Mouse (Mus musculus) MEL (cell line): ENCODE results near the gene Bloc1s5. TPM values are rescaled to one million over a fixed set of nuclear protein-coding genes. Genes with fewer than 3 reads are reported as not detected.

ENCODE experiments used
- DNase-seq: peaks from one replicate; pipeline ENCODE4 v3.0.0; 2011; ENCODE audit warnings: low read depth, low spot score
- H3K27ac ChIP-seq: 2 replicates; pipeline ENCODE4 v1.5.1; 2012; ENCODE audit warnings: low read depth, mild to moderate bottlenecking, control low read depth, low read length, moderate library complexity; ENCODE audit not compliant: control insufficient read depth
- H3K27me3 ChIP-seq, 2 experiments: fragments of 150-350 bp in 1 of 2; sonication (generic) in 1 of 2; 2 replicates each; pipeline ENCODE4 v1.6.1; 2012; ENCODE audit warnings: low read length in 2 of 2, mild to moderate bottlenecking in 2 of 2, improper control_type of control experiment in 1 of 2, moderate library complexity in 1 of 2; ENCODE audit not compliant: insufficient read depth in 2 of 2, control insufficient read depth in 1 of 2
- H3K36me3 ChIP-seq, 2 experiments: 2 replicates each; pipeline ENCODE4 v1.6.1; 2012 to 2014; ENCODE audit warnings: low read length in 2 of 2, improper control_type of control experiment in 1 of 2, inconsistent platforms in 1 of 2, mild to moderate bottlenecking in 1 of 2; ENCODE audit not compliant: insufficient read depth in 2 of 2, control insufficient read depth in 1 of 2
- H3K4me1 ChIP-seq, 2 experiments: fragments of 150-350 bp in 1 of 2; sonication (generic) in 1 of 2; 2 replicates each; pipeline ENCODE4 v1.6.1; 2012; ENCODE audit warnings: low read length in 2 of 2, improper control_type of control experiment in 1 of 2, mild to moderate bottlenecking in 1 of 2; ENCODE audit not compliant: insufficient read depth in 2 of 2, control insufficient read depth in 1 of 2
- H3K4me3 ChIP-seq, 2 experiments: fragments of 150-350 bp in 1 of 2; sonication (generic) in 1 of 2; 2 replicates each; pipeline ENCODE4 v1.5.1; 2012; ENCODE audit warnings: low read depth in 2 of 2, low read length in 2 of 2, mild to moderate bottlenecking in 2 of 2, moderate library complexity in 2 of 2, control low read depth in 1 of 2, improper control_type of control experiment in 1 of 2; ENCODE audit not compliant: control insufficient read depth in 1 of 2, insufficient read depth in 1 of 2
- H3K79me2 ChIP-seq: 2 replicates; pipeline ENCODE4 v1.6.1; 2012; ENCODE audit warnings: mild to moderate bottlenecking, low read length, moderate library complexity; ENCODE audit not compliant: control insufficient read depth, poor library complexity, insufficient read depth
- H3K9ac ChIP-seq: 2 replicates; pipeline ENCODE4 v1.6.1; 2012; ENCODE audit warnings: low read depth, mild to moderate bottlenecking, control low read depth, low read length, moderate library complexity; ENCODE audit not compliant: control insufficient read depth, poor library complexity, severe bottlenecking
- H3K9me3 ChIP-seq: fragments of 150-350 bp; sonication (generic); replicated peaks from 2 replicates; pipeline ENCODE4 v1.6.1; 2012; ENCODE audit warnings: mild to moderate bottlenecking, low read length, improper control_type of control experiment, moderate library complexity; ENCODE audit not compliant: insufficient read depth
- CHD1 ChIP-seq: IDR thresholded peaks from 2 replicates; pipeline ENCODE4 v1.6.1; 2012; ENCODE audit warnings: low read depth, mild to moderate bottlenecking, inconsistent platforms, low read length, improper control_type of control experiment
- CTCF ChIP-seq, 3 experiments: IDR thresholded peaks in 2 of 3; conservative IDR thresholded peaks in 1 of 3; 2 replicates each; pipeline ENCODE4 v1.5.1; 2011 to 2012; ENCODE audit warnings: low read length in 3 of 3, low read depth in 2 of 3, mild to moderate bottlenecking in 2 of 3, improper control_type of control experiment in 1 of 3, inconsistent platforms in 1 of 3, mixed read lengths in 1 of 3, moderate library complexity in 1 of 3; ENCODE audit not compliant: control insufficient read depth in 1 of 3, insufficient read depth in 1 of 3, poor library complexity in 1 of 3, severe bottlenecking in 1 of 3
- E2F4 ChIP-seq: IDR thresholded peaks from 2 replicates; pipeline ENCODE4 v1.6.1; 2011; ENCODE audit warnings: low read depth, low read length, improper control_type of control experiment, borderline replicate concordance
- ETS1 ChIP-seq: IDR thresholded peaks from 2 replicates; pipeline ENCODE4 v1.6.1; 2012; ENCODE audit warnings: low read depth, mild to moderate bottlenecking, inconsistent platforms, low read length, improper control_type of control experiment, moderate library complexity
- GABPA ChIP-seq: IDR thresholded peaks from 2 replicates; pipeline ENCODE4 v1.6.1; 2012; ENCODE audit warnings: low read depth, mild to moderate bottlenecking, inconsistent platforms, low read length, improper control_type of control experiment, moderate library complexity
- HCFC1 ChIP-seq: IDR thresholded peaks from 2 replicates; pipeline ENCODE4 v1.6.1; 2012; ENCODE audit warnings: low read depth, mild to moderate bottlenecking, inconsistent platforms, low read length, improper control_type of control experiment, moderate library complexity
- MAZ ChIP-seq: IDR thresholded peaks from 2 replicates; pipeline ENCODE4 v1.6.1; 2012; ENCODE audit warnings: low read depth, mild to moderate bottlenecking, inconsistent platforms, low read length, improper control_type of control experiment
- MXI1 ChIP-seq: IDR thresholded peaks from 2 replicates; pipeline ENCODE4 v1.6.1; 2011; ENCODE audit warnings: mild to moderate bottlenecking, low read depth, low read length, improper control_type of control experiment
- MYB ChIP-seq: IDR thresholded peaks from 2 replicates; pipeline ENCODE4 v1.6.1; 2011; ENCODE audit warnings: mild to moderate bottlenecking, low read depth, low read length, improper control_type of control experiment
- MYC ChIP-seq: IDR thresholded peaks from 2 replicates; pipeline ENCODE4 v1.6.1; 2011; ENCODE audit warnings: low read depth, mild to moderate bottlenecking, low read length, improper control_type of control experiment, moderate library complexity
- NELFE ChIP-seq: IDR thresholded peaks from 2 replicates; pipeline ENCODE4 v1.6.1; 2011; ENCODE audit warnings: low read depth, low read length, improper control_type of control experiment
- NRF1 ChIP-seq: IDR thresholded peaks from 2 replicates; pipeline ENCODE4 v1.6.1; 2014; ENCODE audit warnings: low read depth, mild to moderate bottlenecking, inconsistent platforms, low read length, improper control_type of control experiment, moderate library complexity; ENCODE audit not compliant: poor library complexity, insufficient read depth, severe bottlenecking
- POLR2A ChIP-seq, 2 experiments: IDR thresholded peaks; 2 replicates each; pipeline ENCODE4 v1.6.1; 2011 to 2012; ENCODE audit warnings: low read length in 2 of 2, mild to moderate bottlenecking in 2 of 2, control low read depth in 1 of 2, improper control_type of control experiment in 1 of 2, low read depth in 1 of 2, moderate library complexity in 1 of 2; ENCODE audit not compliant: control insufficient read depth in 1 of 2, insufficient read depth in 1 of 2, poor library complexity in 1 of 2
- POLR2AphosphoS2 ChIP-seq: IDR thresholded peaks from 2 replicates; pipeline ENCODE4 v1.6.1; 2011; ENCODE audit warnings: low read length, improper control_type of control experiment
- POLR2AphosphoS5 ChIP-seq: IDR thresholded peaks from 2 replicates; pipeline ENCODE4 v1.6.1; 2012; ENCODE audit warnings: low read depth, borderline replicate concordance, mild to moderate bottlenecking, inconsistent platforms, low read length, moderate library complexity, mixed read lengths
- RAD21 ChIP-seq: IDR thresholded peaks from 2 replicates; pipeline ENCODE4 v1.6.1; 2011; ENCODE audit warnings: mild to moderate bottlenecking, low read depth, low read length, improper control_type of control experiment
- SIN3A ChIP-seq: IDR thresholded peaks from 2 replicates; pipeline ENCODE4 v1.6.1; 2012; ENCODE audit warnings: low read length, improper control_type of control experiment, inconsistent platforms
- SMC3 ChIP-seq: IDR thresholded peaks from 2 replicates; pipeline ENCODE4 v1.6.1; 2011; ENCODE audit warnings: low read depth, low read length, improper control_type of control experiment
- USF1 ChIP-seq: IDR thresholded peaks from 2 replicates; pipeline ENCODE4 v1.6.1; 2014; ENCODE audit warnings: low read depth, mild to moderate bottlenecking, inconsistent platforms, low read length, improper control_type of control experiment, moderate library complexity
- USF2 ChIP-seq, 2 experiments: IDR thresholded peaks; 2 replicates each; pipeline ENCODE4 v1.6.1; 2011 to 2012; ENCODE audit warnings: improper control_type of control experiment in 2 of 2, low read length in 2 of 2, borderline replicate concordance in 1 of 2, inconsistent platforms in 1 of 2, low read depth in 1 of 2, mild to moderate bottlenecking in 1 of 2; ENCODE audit not compliant: insufficient read depth in 1 of 2
- ZC3H11A ChIP-seq: IDR thresholded peaks from 2 replicates; pipeline ENCODE4 v1.6.1; 2012; ENCODE audit warnings: low read depth, mild to moderate bottlenecking, inconsistent platforms, low read length, improper control_type of control experiment
- ZKSCAN1 ChIP-seq: IDR thresholded peaks from 2 replicates; pipeline ENCODE4 v1.6.1; 2012; ENCODE audit warnings: low read depth, mild to moderate bottlenecking, inconsistent platforms, low read length, improper control_type of control experiment, moderate library complexity
- ZMIZ1 ChIP-seq: IDR thresholded peaks from 2 replicates; pipeline ENCODE4 v1.6.1; 2012; ENCODE audit warnings: low read depth, mild to moderate bottlenecking, inconsistent platforms, low read length, improper control_type of control experiment, moderate library complexity
- ZNF384 ChIP-seq: IDR thresholded peaks from 2 replicates; pipeline ENCODE4 v1.6.1; 2012; ENCODE audit warnings: low read depth, mild to moderate bottlenecking, inconsistent platforms, low read length, improper control_type of control experiment
- polyA plus RNA-seq, 2 experiments: library from polyadenylated mRNA; stranded (reverse) in 1 of 2; unstranded in 1 of 2; fragments of >175 nt in 1 of 2; fragments of >200 nt in 1 of 2; gene quantifications; 2 replicates each; pipeline versions ENCODE4 v1.2.1 to v1.2.4; 2012; ENCODE audit warnings: low replicate concordance in 2 of 2, low read depth in 1 of 2; ENCODE audit not compliant: insufficient read length in 2 of 2, insufficient read depth in 1 of 2, missing spikeins in 1 of 2
- total RNA-seq: library from RNA; depleted of rRNA; stranded (reverse); fragments of 300-350 nt; gene quantifications from 2 replicates; pipeline ENCODE4 v1.2.3, GENCODE M21; 2012

Gene Bloc1s5
- total and polyA plus RNA-seq, 3 experiments, result 12.3 to 16.2 TPM; not detected in 1

GRCm38 (mm10) chr13:38670051-38670450, 35.1 kb upstream of the Bloc1s5 start:
- no peaks in the 10 kb centered on the region for H3K9me3 ChIP-seq
- H3K27ac ChIP-seq, result no peak overlapping the region
- H3K4me1 ChIP-seq, result peaks cover 0 to 6% of the 10 kb centered on the region in 2 experiments; a peak in 3 of 4 replicates
- no peaks in the 10 kb centered on the region for H3K36me3 ChIP-seq
- DNase-seq, result no peak
- H3K9ac ChIP-seq, result no peak overlapping the region
- H3K4me3 ChIP-seq, result no peak overlapping the region
- no peak for TF ChIP-seq MXI1
- TF ChIP-seq CHD1, result no peak
- no peak for TF ChIP-seq USF1
- no peak for TF ChIP-seq POLR2AphosphoS2
- TF ChIP-seq MYB, result no peak
- no peak for TF ChIP-seq CTCF (IDR thresholded peaks at IDR 0.05 in 2 of 3, conservative IDR thresholded peaks at IDR 0.05 in 1 of 3; ENCODE audit: control insufficient read depth in 1 of 3, insufficient read depth in 1 of 3, low read depth in 2 of 3, low read length in 3 of 3, poor library complexity in 1 of 3, severe bottlenecking in 1 of 3)
- no peak for TF ChIP-seq HCFC1
- no peak for TF ChIP-seq ZC3H11A
- TF ChIP-seq NRF1, result no peak
- TF ChIP-seq POLR2AphosphoS5, result no peak
- no peak for TF ChIP-seq POLR2A (IDR thresholded peaks at IDR 0.05; ENCODE audit: control insufficient read depth in 1 of 2, insufficient read depth in 1 of 2, low read depth in 1 of 2, low read length in 2 of 2, poor library complexity in 1 of 2)
- TF ChIP-seq NELFE, result no peak
- no peak for TF ChIP-seq ZKSCAN1
- no peak for TF ChIP-seq MAZ
- no peak for TF ChIP-seq ZMIZ1
- TF ChIP-seq USF2 (IDR thresholded peaks at IDR 0.05; ENCODE audit: borderline replicate concordance in 1 of 2, insufficient read depth in 1 of 2, low read depth in 1 of 2, low read length in 2 of 2), result no peak
- no peak for TF ChIP-seq ZNF384
- no peak for TF ChIP-seq MYC
- no peak for TF ChIP-seq ETS1
- TF ChIP-seq, all 39 proteins: peak for 0
- no peaks in the 10 kb centered on the region for H3K79me2 ChIP-seq
- peaks cover under 1 to 1% of the 10 kb centered on the region in 2 experiments; a peak in 1 of 4 replicates for H3K27me3 ChIP-seq

- H3K79me2 ChIP-seq, result no peaks in the 10 kb centered on the region
- H3K36me3 ChIP-seq, result peaks cover 0 to 6% of the 10 kb centered on the region in 2 experiments; a peak in 2 of 4 replicates
- peak; percentile 71 for DNase-seq
- no peaks in the 10 kb centered on the region for H3K9me3 ChIP-seq
- no peaks in the 10 kb centered on the region for H3K27me3 ChIP-seq
- H3K4me3 ChIP-seq, result no peak overlapping the region
- peak; percentile 84 to 87 (median 86) for TF ChIP-seq CTCF (IDR thresholded peaks at IDR 0.05 in 2 of 3, conservative IDR thresholded peaks at IDR 0.05 in 1 of 3; ENCODE audit: control insufficient read depth in 1 of 3, insufficient read depth in 1 of 3, low read depth in 2 of 3, low read length in 3 of 3, poor library complexity in 1 of 3, severe bottlenecking in 1 of 3)
- TF ChIP-seq SIN3A, result no peak
- no peak for TF ChIP-seq E2F4
- no peak for TF ChIP-seq MAZ
- TF ChIP-seq ZC3H11A, result peak; percentile 77
- peak; percentile 80 for TF ChIP-seq RAD21
- TF ChIP-seq GABPA, result no peak
- peak; percentile 80 for TF ChIP-seq SMC3
- H3K4me1 ChIP-seq, result peaks cover 8 to 11% of the 10 kb centered on the region in 2 experiments
- no peak overlapping the region for H3K27ac ChIP-seq
- H3K9ac ChIP-seq, result no peak overlapping the region
These were observed 33.6 kb upstream of the Bloc1s5 start for GRCm38 (mm10) chr13:38668514-38668913.
